Mouse (Mus musculus): ENCODE measurements at regions not wholly inside any gene's neighbourhood (a gene's known extent, or its start where the extent isn't known, plus 50 kb on each side); places are given as distances from the start of the nearest gene placed in this dataset.

- TF ChIP-seq CTCF (IDR thresholded peaks at IDR 0.05; ENCODE audit: borderline replicate concordance, extremely low read depth, insufficient read depth, insufficient read length) (no peak), POLR2A (IDR thresholded peaks at IDR 0.05; ENCODE audit: borderline replicate concordance, extremely low read depth, insufficient read depth, insufficient read length, poor library complexity, severe bottlenecking) (no peak)
Measured at GRCm38 (mm10) chr17:69631411-69631810, 192.3 kb downstream of the Akain1 start.
